Mouse (Mus musculus) intestine, postnatal 0 days (tissue): Measurements from ENCODE around the gene Opcml. TPM values are rescaled to one million over a fixed set of nuclear protein-coding genes. Genes with fewer than 3 reads are reported as not detected.

Experiments
- ATAC-seq: fragments of 200-750 bp; cut with Nextera tagmentation; 2 replicates; pipeline ENCODE4 v1.8.0; 2017; ENCODE audit warnings: mild to moderate bottlenecking, moderate TSS enrichment, moderate library complexity
- H3K27ac ChIP-seq: fragments of 300-500 bp; sonication (generic); 2 replicates; pipeline ENCODE4 v1.5.1; 2014; ENCODE audit warnings: mild to moderate bottlenecking, low read depth, low read length, moderate library complexity
- H3K27me3 ChIP-seq: fragments of 300-500 bp; sonication (generic); replicated peaks from 2 replicates; pipeline ENCODE4 v1.6.1; 2014; ENCODE audit warnings: low read length, mixed read lengths; ENCODE audit not compliant: control insufficient read depth, insufficient read depth
- H3K36me3 ChIP-seq: fragments of 300-500 bp; sonication (generic); 2 replicates; pipeline ENCODE4 v1.6.1; 2014; ENCODE audit warnings: mild to moderate bottlenecking, moderate library complexity; ENCODE audit not compliant: control insufficient read depth, insufficient read depth
- H3K4me1 ChIP-seq: fragments of 300-500 bp; sonication (generic); replicated peaks from 2 replicates; pipeline ENCODE4 v1.6.1; 2014; ENCODE audit warnings: antibody characterized with exemption, low read length, mixed read lengths; ENCODE audit not compliant: control insufficient read depth, insufficient read depth
- H3K4me2 ChIP-seq: fragments of 300-500 bp; sonication (generic); replicated peaks from 2 replicates; pipeline ENCODE4 v1.6.1; 2014; ENCODE audit warnings: low read depth, mild to moderate bottlenecking, moderate library complexity
- H3K4me3 ChIP-seq: fragments of 300-500 bp; sonication (generic); 2 replicates; pipeline ENCODE4 v1.5.1; 2014; ENCODE audit warnings: low read depth, low read length
- H3K9ac ChIP-seq: fragments of 300-500 bp; sonication (generic); 2 replicates; pipeline ENCODE4 v1.6.1; 2014; ENCODE audit warnings: mild to moderate bottlenecking, low read depth, low read length
- H3K9me3 ChIP-seq: fragments of 300-500 bp; sonication (generic); 2 replicates; pipeline ENCODE4 v1.6.1; 2016; ENCODE audit warnings: mixed run types; ENCODE audit not compliant: control insufficient read depth
- CTCF ChIP-seq: sonication (generic); IDR thresholded peaks from 2 replicates; pipeline ENCODE4 v1.5.1; 2016; ENCODE audit warnings: low read depth, mild to moderate bottlenecking, control low read depth, antibody characterized with exemption, moderate library complexity
- WGBS: fragments of 180-500 bp; shearing (Covaris S2); extraction: QIAGEN DNeasy Blood & Tissue Kit; methylation state at CpG from one replicate; pipeline ENCODE4 v1.1.7; 2014; 5-methylcytosine and 5-hydroxymethylcytosine counted together
- polyA plus RNA-seq: library from polyadenylated mRNA; unstranded; fragments of >200 nt; fragmentation: Nextera tagmentation; extraction: Ambion mirVana; gene quantifications from 2 replicates; pipeline ENCODE4 v1.2.1, GENCODE M21; 2015

The Opcml gene
- polyA plus RNA-seq, 1 experiment from 2014 or later = 1.7 TPM

- Histone ChIP-seq H3K9me3 (no peaks in the 10 kb centered on the region), H3K4me3 (no peak overlapping the region), H3K36me3 (no peaks in the 10 kb centered on the region), H3K4me1 (no peaks in the 10 kb centered on the region), H3K4me2 (no peak overlapping the region), H3K27me3 (no peaks in the 10 kb centered on the region), H3K27ac (no peak overlapping the region), H3K9ac (no peak overlapping the region)
- ATAC-seq = no peak
- WGBS = 38% methylated on average over 3 of the region's 3 CpGs
- TF ChIP-seq CTCF = peak; percentile 76
These were observed 407.1 kb downstream of the Opcml start for GRCm38 (mm10) chr9:28197631-28198030.

- no peak for TF ChIP-seq CTCF
- Histone ChIP-seq H3K36me3 (no peaks in the 10 kb centered on the region), H3K27me3 (no peaks in the 10 kb centered on the region), H3K9ac (no peak overlapping the region), H3K4me3 (no peak overlapping the region), H3K4me1 (no peaks in the 10 kb centered on the region), H3K27ac (no peak overlapping the region), H3K9me3 (no peaks in the 10 kb centered on the region), H3K4me2 (no peak overlapping the region)
- 54% methylated on average over 5 of the region's 5 CpGs for WGBS
- no peak for ATAC-seq
These were observed 407.6 kb downstream of the Opcml start for GRCm38 (mm10) chr9:28198106-28198694.

DNA sequence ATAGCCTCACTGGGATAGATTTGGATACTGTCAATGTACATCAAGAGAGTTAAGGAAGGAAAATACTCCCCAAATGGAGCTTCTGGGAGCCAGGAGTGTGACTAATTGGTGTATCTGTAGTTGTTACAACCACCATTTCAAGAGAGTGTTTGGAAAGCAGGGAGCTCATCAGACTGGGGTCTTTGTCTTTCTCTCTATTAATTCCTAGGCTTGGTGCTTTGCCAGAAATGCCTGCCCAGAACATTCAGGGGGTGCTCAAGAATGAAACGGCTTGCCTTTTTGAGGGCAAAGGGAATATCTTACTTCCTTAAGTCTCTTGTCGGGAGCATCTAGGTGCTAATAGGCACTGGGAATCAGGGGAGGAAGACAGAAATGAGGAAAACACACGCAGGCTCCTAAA is 416.9 kb downstream of the Opcml start:
- Histone ChIP-seq H3K9ac (no peak overlapping the region), H3K9me3 (no peaks in the 10 kb centered on the region), H3K27ac (no peak overlapping the region), H3K4me1 (no peaks in the 10 kb centered on the region), H3K27me3 (no peaks in the 10 kb centered on the region), H3K4me3 (no peak overlapping the region), H3K36me3 (no peaks in the 10 kb centered on the region), H3K4me2 (no peak overlapping the region)
- ATAC-seq = no peak
- 80% methylated on average over 3 of the region's 3 CpGs for WGBS
- no peak for TF ChIP-seq CTCF

DNA sequence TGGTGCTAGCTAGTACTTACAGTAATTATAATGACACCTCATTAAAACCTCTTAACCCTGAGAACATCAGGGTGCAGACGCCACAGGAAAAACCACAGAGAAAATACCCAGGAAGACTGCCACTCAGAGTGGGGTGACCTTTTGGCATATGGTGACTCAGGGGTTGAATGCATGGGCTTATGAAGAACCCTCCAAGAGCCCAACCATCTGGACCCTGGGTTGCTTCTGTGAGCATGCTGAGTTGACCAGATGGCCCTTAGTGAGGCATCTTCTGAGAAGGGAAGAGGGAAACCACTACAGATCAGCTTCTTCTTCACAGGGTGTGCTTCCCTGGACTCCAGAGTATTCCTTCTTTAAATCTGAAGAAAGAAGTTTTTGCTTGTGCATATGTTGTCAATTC is 418.1 kb downstream of the Opcml start:
- TF ChIP-seq CTCF = no peak
- no peaks in the 10 kb centered on the region for H3K27me3 ChIP-seq
- no peaks in the 10 kb centered on the region for H3K36me3 ChIP-seq
- no peak overlapping the region for H3K27ac ChIP-seq
- H3K9me3 ChIP-seq = no peaks in the 10 kb centered on the region
- 91% methylated on average over 1 of the region's 1 CpGs for WGBS
- no peak overlapping the region for H3K9ac ChIP-seq
- no peak for ATAC-seq
- H3K4me3 ChIP-seq = no peak overlapping the region
- no peak overlapping the region for H3K4me2 ChIP-seq
- H3K4me1 ChIP-seq = no peaks in the 10 kb centered on the region

- H3K4me3 ChIP-seq = no peak overlapping the region
- 69% methylated on average over 1 of the region's 1 CpGs for WGBS
- H3K4me1 ChIP-seq = no peaks in the 10 kb centered on the region
- no peak overlapping the region for H3K9ac ChIP-seq
- H3K27me3 ChIP-seq = no peaks in the 10 kb centered on the region
- no peak for TF ChIP-seq CTCF
- H3K4me2 ChIP-seq = no peak overlapping the region
- H3K36me3 ChIP-seq = no peaks in the 10 kb centered on the region
- no peak for ATAC-seq
- no peaks in the 10 kb centered on the region for H3K9me3 ChIP-seq
- no peak overlapping the region for H3K27ac ChIP-seq
These were observed 421.3 kb downstream of the Opcml start for GRCm38 (mm10) chr9:28211877-28212276.

- Histone ChIP-seq H3K4me2 (no peak overlapping the region), H3K36me3 (no peaks in the 10 kb centered on the region), H3K27me3 (no peaks in the 10 kb centered on the region), H3K4me3 (no peak overlapping the region), H3K9ac (no peak overlapping the region), H3K27ac (no peak overlapping the region), H3K4me1 (no peaks in the 10 kb centered on the region), H3K9me3 (no peaks in the 10 kb centered on the region)
- 70% methylated on average over 4 of the region's 4 CpGs for WGBS
- TF ChIP-seq CTCF = no peak
- no peak for ATAC-seq
These were observed 423.3 kb downstream of the Opcml start for GRCm38 (mm10) chr9:28213893-28214292.
